Mouse (Mus musculus) layer of hippocampus, adult 11-12 months (tissue): ENCODE results near the gene Safb.

Experiments
- DNase-seq: peaks from one replicate; pipeline ENCODE4 v3.0.0; 2022; ENCODE audit warnings: low spot score

The Safb gene

DNA sequence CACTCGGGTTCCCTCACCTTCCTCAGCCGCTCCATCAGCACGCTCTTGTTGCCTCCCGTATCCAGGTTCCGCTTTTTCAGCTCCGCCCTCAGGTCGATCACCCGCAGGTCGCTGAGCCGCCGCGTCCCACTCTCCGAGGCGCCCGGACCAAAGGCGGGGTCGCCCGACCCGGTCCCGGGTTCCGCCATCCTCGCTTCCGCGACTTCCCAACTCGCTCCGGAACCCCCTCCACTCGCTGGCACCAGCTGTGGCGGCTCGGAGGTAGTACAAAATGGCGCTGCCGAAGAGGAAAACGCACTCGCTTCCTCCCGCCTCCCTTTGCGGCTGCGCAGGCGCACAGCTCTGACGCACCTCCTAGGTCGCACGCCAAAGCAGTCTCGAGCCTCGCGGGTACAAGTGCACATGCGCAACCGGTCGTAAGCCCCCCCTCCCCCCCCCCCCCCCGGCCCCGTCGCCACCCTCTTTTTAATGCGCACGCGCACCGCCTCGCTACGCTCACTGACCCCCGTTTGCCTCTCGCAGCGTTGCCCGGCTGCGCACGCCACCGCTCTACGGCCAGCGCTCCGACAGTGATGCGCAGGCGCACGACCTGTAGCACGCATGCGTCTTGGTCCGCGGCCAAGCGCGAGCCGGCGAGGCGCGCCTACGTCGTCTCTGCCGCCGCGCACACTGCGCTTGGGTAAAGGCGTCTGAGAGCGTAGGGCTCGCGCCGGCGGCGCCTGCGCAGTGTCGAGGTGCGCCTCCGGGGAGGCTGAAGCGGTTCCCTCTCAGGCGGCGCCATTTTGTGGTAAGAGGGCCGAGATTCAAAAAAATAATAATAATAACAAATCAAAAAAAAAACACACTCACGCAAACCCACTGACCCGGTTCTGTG is at the start of gene Safb, which contains the start of gene Safb2:
Gene Safb, plus strand, starts transcription at position 569 of the 874 bp plus-strand sequence.
Gene Safb2, minus strand, starts transcription at position 329 of the 874 bp plus-strand sequence.
- DNase-seq = peak; percentile 99

- DNase-seq = no peak
Observed at GRCm38 (mm10) chr17:56536192-56536591, 48.4 kb upstream of the Safb start.

DNA sequence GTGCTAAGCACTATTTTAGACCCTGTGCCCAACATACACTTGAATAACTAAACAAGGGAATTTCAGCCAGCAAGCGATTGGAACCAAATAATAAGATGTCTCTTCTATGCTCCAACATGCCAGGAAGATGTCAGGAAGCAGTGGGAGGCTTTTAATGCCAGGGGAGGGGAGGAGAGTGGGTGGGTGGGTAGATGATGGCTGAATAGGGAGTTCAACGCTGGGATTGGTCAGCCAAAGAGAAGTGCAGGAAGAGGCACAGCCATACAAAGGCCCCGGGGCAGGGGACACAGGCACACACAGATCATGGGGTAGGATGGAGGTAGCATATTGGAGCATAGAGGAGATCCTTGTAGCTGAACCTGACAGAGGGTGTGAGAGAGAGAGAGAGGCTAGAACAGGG is 47.8 kb upstream of the Safb start:
- DNase-seq = no peak

GRCm38 (mm10) chr17:56537912-56538311 is 46.7 kb upstream of the Safb start:
- no peak for DNase-seq

DNA sequence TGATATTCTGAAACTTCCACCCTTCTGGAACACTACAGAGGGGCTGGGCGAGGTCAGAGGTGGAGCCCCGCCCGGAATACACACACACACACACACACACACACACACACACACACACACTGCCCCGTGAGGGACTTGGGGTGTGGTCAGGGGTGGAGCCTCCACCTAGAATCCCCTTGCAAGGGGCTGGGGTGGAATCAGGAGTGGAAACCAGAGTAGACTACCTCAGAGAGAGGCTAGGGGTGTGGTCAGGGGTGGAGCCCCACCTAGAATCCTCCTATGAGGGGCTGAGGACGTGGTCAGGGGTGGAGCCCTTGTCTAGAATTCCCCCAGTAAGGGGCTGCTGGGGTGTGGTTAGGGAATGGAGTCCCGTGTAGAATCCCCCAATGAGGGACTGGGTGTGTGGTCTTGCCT is 44.1 kb upstream of the Safb start:
- no peak for DNase-seq

- DNase-seq = no peak
Observed at GRCm38 (mm10) chr17:56542736-56543135, 41.9 kb upstream of the Safb start.

DNA sequence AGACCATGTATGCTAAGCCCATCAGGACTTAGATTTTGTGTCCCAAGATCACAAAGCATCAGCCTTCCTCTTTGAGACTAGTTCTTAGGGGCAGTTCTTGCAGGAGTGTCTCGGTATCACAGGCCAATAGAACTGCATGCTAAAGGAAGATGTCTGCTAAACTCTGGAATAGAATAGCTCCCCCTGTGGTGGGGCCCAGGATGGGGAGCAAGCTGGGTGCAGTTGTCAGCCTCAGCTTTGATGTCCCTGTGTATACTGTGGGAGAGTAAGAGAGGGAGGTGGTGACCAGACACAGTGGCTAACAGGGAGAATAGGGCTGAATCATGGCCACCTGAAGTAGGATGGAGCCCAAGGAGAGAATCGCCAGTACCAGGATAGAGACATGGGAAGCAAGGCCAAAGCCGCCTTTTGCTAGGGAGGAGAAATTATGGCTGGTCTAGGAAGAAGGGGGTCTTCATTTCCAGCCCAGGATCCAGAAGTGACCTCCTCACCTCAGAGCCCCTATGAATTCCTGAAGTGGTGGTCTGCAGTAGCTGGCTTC is 40.9 kb upstream of the Safb start:
- no peak for DNase-seq

DNA sequence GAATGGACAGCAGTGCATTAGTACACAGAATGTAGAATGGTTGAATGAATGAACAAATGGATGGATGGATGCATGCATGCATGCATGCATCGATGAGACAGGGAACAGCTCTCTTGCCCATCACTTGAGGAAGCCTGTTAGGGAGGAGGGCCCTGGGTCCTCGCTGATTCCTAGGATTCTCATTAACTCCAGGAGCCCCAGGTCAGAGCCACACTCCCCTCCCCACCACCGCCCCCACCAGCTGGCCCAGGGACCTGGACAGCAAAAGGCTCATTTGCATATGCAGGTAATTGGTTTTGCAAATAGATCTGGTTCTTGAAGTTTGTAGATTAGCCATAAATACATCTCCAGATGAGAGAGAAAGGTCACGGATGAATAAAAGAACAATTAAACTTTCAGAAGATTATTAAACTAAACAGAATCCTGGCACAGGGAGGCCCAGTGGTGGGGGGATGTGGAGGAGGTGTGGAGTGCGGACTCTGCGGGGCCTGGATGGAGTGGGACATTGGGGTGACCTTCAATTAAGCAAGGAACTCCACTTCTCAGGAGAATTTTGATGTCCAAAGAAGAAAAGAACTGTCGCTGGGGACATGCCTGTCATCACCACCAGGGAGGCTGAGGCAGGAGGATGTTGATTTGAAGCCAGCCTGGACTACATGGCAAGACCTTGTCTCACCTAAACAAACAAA is 39.8 kb upstream of the Safb start:
- DNase-seq = no peak

DNA sequence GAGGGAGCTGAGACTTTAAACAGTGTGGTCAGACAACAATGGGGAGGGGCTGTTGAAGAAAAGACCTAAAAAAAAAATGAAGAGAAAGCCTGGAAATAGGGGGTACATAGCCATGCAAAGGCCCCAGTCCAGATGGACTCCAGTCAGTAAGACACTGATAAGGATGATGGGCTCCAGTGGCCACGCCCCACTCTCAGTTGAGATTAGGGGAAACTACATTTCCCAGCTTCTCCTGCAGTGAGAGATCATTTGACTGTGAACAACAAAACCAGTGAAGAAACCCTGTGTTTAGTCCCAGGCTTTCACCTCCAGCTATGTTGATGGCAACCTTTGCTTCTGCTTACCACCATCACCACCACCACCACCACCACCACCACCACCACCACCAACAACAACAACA is 38.7 kb upstream of the Safb start:
- no peak for DNase-seq

GRCm38 (mm10) chr17:56546576-56546975 is 38.0 kb upstream of the Safb start:
- DNase-seq = no peak

DNA sequence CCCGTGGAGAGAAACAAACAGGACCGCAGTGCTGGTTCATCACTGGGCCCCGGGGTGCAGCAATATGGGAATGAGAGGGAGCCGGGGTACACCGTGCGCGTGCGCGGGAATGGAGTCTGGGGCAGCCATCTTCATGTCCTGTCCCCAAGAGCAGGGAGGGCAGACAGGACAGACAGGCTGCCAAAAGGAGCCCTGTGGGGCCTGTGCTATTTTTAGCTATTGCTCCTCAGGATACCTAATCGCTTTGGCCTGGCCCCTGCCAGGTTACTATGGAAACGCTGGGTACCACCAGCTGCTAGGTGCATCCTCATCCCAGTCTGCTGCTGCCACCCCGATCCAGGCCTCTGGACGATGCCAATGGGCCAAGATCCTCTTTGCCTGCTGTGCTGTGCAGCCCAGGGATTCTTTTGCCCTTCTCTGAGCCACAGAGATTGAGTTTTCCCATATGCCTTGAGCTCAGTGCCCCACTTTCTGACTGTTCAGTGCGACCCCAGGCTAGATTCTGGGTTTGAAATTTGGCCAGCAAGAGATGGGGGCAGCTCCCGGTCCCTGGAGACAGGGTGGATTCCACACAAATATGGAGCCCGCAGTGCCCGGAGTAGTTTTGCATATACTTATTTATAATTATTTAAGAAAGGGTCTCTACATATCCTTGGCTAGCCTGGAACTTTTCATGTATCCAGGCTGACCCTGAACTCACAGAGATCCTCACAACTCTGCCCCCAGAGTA is 37.3 kb upstream of the Safb start:
- DNase-seq = no peak

- no peak for DNase-seq
Observed at GRCm38 (mm10) chr17:56547846-56548604, 36.6 kb upstream of the Safb start.

DNA sequence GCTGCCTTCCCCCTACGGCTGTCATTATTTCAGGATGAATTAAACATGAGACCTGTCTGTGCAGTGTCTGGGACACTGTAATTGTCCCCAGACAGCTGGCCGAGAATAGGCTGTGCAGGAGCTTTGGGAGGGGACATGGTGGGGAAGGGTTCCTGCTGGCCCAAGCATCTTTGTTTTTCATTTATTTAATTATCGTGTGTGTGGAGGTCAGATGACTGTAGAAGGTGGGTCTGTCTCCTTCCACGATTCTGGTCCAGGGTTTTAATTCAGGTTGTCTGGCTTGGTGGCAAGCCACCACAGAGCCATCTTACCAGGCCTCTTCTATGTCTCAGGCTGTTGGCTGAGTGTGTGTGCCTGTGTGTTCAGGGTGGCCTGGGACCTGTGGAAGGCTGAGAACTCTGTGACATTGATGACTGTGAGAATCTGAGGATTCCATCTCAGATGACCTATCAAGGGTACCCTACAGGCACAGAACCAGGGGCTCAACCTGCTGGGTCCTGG is 36.0 kb upstream of the Safb start:
- no peak for DNase-seq

DNA sequence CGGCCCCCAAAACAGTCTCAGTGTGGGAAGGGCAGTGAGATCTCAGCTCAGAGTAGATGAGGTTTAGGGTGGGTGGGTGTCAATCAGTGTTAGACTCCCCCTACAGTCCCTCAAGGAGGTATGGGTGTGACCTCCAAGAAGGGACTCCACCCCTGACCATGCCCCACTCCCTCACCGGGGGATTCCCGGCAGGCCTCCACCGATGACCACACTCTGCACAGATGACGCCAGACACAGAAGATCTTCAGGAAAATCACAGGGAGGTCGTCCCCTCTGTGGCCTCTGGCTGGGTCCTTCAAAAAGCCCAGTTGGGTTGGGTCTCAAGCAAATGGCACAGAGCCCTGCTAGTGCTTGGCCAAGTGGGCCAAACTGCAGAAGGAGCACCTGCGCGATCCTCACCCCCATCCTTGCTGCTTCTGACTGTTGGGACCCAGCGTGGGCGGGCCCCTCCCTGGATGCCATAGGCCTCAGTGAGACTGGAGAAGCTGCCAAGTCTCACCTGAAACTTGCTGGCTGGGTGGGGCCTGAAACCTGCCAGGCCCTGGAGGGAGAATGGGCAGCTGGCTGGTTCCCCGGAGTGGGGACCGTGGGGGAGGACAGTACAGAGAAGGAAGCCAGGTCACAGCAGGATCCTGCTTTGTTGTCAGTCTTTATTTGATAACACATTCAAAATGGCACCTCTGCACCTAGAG is 33.7 kb upstream of the Safb start:
- no peak for DNase-seq

GRCm38 (mm10) chr17:56551841-56552581 is 32.6 kb upstream of the Safb start:
- DNase-seq = no peak

GRCm38 (mm10) chr17:56552781-56553363 is 31.8 kb upstream of the Safb start:
- peak; percentile 81 for DNase-seq

DNA sequence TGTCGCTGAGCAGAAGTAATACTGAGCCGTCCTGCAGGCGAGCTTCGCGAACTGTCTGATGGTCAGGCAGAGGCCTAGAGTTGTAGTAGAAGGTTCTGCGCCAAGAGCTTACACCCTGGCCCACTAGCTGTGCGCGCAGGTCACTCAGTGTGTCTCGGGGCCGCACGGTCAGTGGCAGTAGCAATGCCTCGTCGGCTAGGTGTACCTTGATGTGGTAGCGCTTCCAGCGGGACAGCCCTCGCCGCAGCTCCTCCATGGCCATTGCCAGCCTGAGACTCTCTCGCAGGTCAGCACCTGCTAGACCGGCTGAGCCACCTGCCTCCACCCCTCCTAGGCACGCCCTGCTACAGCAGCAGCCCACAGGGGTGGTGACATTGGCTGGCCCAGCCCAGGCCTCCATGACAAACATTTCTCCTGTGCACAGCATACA is 30.5 kb upstream of the Safb start, which contains the start of gene Gm20219:
Gene Gm20219, minus strand, starts transcription at position 266 of the 430 bp plus-strand sequence.
- no peak for DNase-seq

DNA sequence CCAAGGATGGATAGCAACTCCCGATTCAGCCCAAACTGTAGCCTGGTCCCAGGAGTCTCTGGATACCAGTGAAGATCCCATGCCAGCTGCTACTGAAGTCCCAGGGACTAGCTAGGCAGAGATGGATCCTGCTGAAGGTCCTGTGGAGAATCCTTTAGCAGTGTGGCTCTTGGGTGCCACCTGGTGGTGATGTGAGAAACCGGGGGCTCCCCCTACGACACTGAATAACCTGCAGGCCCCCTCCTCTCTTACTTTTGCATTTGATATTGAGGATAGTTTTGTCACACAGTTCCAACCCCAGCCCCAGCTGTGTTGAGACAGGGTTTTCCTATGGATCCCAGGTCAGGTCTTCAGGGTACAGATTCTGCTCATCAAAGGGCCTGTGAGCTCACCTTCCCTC is 26.2 kb upstream of the Safb start:
- peak; percentile 78 for DNase-seq

GRCm38 (mm10) chr17:56559386-56559785 is 25.2 kb upstream of the Safb start:
- no peak for DNase-seq
